Mouse (Mus musculus): Measurements from ENCODE around the gene Yes1. TPM values are rescaled to one million over a fixed set of nuclear protein-coding genes. Genes with fewer than 3 reads are reported as not detected.

Gene Yes1
- total RNA-seq (2014; rRNA removed): 18.0 and 21.6 TPM in 2 replicates
- polyA plus RNA-seq (2015; fragmentation: Nextera tagmentation; extraction: Ambion mirVana): 15.1 and 17.5 TPM in 2 replicates

- peak within 1 kb of the TSS; percentile 90 for H3K4me2 ChIP-seq (ENCODE audit: low read depth, low read length)
- DNase-seq (ENCODE audit: low spot score): peak; percentile 89
- TF ChIP-seq CTCF (IDR thresholded peaks at IDR 0.05; ENCODE audit: low read depth): no peak
Measured at GRCm38 (mm10) chr5:32610801-32611340, at the start of gene Yes1. Gene Yes1, plus strand, starts transcription at chr5:32611171.

GRCm38 (mm10) chr5:32564697-32565096 is 46.3 kb upstream of the Yes1 start:
- ATAC-seq: no peak
- H3K27me3 ChIP-seq (ENCODE audit: insufficient read depth, low read length): no peaks in the 10 kb centered on the region
- no peak for TF ChIP-seq CTCF (IDR thresholded peaks at IDR 0.05; ENCODE audit: low read depth)

More at GRCm38 (mm10) chr5:32610801-32611340, at the start of gene Yes1:
- H3K9ac ChIP-seq (replicated peaks; ENCODE audit: low read length): peak within 1 kb of the TSS; percentile 85
- H3K9me3 ChIP-seq (ENCODE audit: low read length): no peaks in the 10 kb centered on the region
- ATAC-seq: peak; percentile 92
- no peaks in the 10 kb centered on the region for H3K36me3 ChIP-seq (ENCODE audit: insufficient read depth, low read length)
- peak within 1 kb of the TSS; percentile 90 for H3K4me3 ChIP-seq (ENCODE audit: low read length)
- H3K27me3 ChIP-seq (ENCODE audit: insufficient read depth, low read length): no peaks in the 10 kb centered on the region
- no peaks in the 10 kb centered on the region for H3K4me1 ChIP-seq (ENCODE audit: insufficient read depth, low read length)
- WGBS: 5% methylated on average over 56 of the region's 69 CpGs
- H3K27ac ChIP-seq: peak within 1 kb of the TSS; percentile 91

GRCm38 (mm10) chr5:32571802-32572201 is 39.2 kb upstream of the Yes1 start:
- Histone ChIP-seq H3K4me1 (ENCODE audit: insufficient read depth, low read length) (no peaks in the 10 kb centered on the region), H3K27ac (no peak overlapping the region), H3K36me3 (ENCODE audit: insufficient read depth, low read length) (no peaks in the 10 kb centered on the region), H3K4me2 (ENCODE audit: low read depth, low read length) (no peak overlapping the region), H3K9ac (replicated peaks; ENCODE audit: low read length) (no peak overlapping the region), H3K9me3 (ENCODE audit: low read length) (no peaks in the 10 kb centered on the region), H3K4me3 (ENCODE audit: low read length) (no peak overlapping the region), H3K27me3 (ENCODE audit: insufficient read depth, low read length) (no peaks in the 10 kb centered on the region)
- WGBS: 75% methylated on average over 5 of the region's 5 CpGs
- DNase-seq (ENCODE audit: low spot score) (peak; percentile 7), ATAC-seq (no peak)
- no peak for TF ChIP-seq CTCF (IDR thresholded peaks at IDR 0.05; ENCODE audit: low read depth)

More at GRCm38 (mm10) chr5:32564697-32565096, 46.3 kb upstream of the Yes1 start:
- no peak overlapping the region for H3K4me2 ChIP-seq (ENCODE audit: low read depth, low read length)
- no peak overlapping the region for H3K4me3 ChIP-seq (ENCODE audit: low read length)
- H3K27ac ChIP-seq: no peak overlapping the region
- WGBS: 88% methylated on average over 1 of the region's 1 CpGs
- H3K36me3 ChIP-seq (ENCODE audit: insufficient read depth, low read length): no peaks in the 10 kb centered on the region
- no peaks in the 10 kb centered on the region for H3K4me1 ChIP-seq (ENCODE audit: insufficient read depth, low read length)
- H3K9ac ChIP-seq (replicated peaks; ENCODE audit: low read length): no peak overlapping the region
- no peaks in the 10 kb centered on the region for H3K9me3 ChIP-seq (ENCODE audit: low read length)
- DNase-seq (ENCODE audit: low spot score): no peak

DNA sequence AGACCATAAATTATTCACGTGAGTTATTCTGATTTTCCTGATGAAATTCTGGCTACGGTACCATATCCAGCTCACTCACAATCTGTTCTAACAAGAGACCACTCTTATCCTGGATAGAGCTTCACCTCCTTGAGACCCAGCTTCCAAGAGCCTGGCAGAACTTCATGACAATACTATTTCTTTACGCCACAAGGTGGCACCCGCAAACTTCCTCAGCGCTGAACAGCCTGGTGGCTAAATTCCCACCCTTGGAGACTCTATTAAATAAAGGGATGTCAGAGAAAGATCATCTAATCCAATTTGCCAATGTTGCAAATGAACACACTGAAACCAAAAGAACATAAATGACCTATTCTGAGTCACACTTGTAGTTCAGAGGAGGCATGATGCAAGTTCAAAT is 22.8 kb upstream of the Yes1 start:
- TF ChIP-seq CTCF (IDR thresholded peaks at IDR 0.05; ENCODE audit: low read depth): peak; percentile 83
- WGBS: 10% methylated on average over 5 of the region's 5 CpGs
- no peak overlapping the region for H3K27ac ChIP-seq
- no peak overlapping the region for H3K4me3 ChIP-seq (ENCODE audit: low read length)
- no peak overlapping the region for H3K4me2 ChIP-seq (ENCODE audit: low read depth, low read length)
- ATAC-seq (no peak), DNase-seq (ENCODE audit: low spot score) (peak; percentile 85)
- H3K36me3 ChIP-seq (ENCODE audit: insufficient read depth, low read length): no peaks in the 10 kb centered on the region
- no peak overlapping the region for H3K9ac ChIP-seq (replicated peaks; ENCODE audit: low read length)
- H3K27me3 ChIP-seq (ENCODE audit: insufficient read depth, low read length): no peaks in the 10 kb centered on the region
- H3K4me1 ChIP-seq (ENCODE audit: insufficient read depth, low read length): no peaks in the 10 kb centered on the region
- no peaks in the 10 kb centered on the region for H3K9me3 ChIP-seq (ENCODE audit: low read length)

GRCm38 (mm10) chr5:32593793-32594192 is 17.2 kb upstream of the Yes1 start:
- no peak overlapping the region for H3K9ac ChIP-seq (replicated peaks; ENCODE audit: low read length)
- H3K27ac ChIP-seq: no peak overlapping the region
- DNase-seq (ENCODE audit: low spot score): peak; percentile 38
- no peaks in the 10 kb centered on the region for H3K36me3 ChIP-seq (ENCODE audit: insufficient read depth, low read length)
- H3K4me2 ChIP-seq (ENCODE audit: low read depth, low read length): no peak overlapping the region
- no peaks in the 10 kb centered on the region for H3K9me3 ChIP-seq (ENCODE audit: low read length)
- TF ChIP-seq CTCF (IDR thresholded peaks at IDR 0.05; ENCODE audit: low read depth): peak; percentile 62
- 20% methylated on average over 4 of the region's 4 CpGs for WGBS
- no peak overlapping the region for H3K4me3 ChIP-seq (ENCODE audit: low read length)
- H3K27me3 ChIP-seq (ENCODE audit: insufficient read depth, low read length): no peaks in the 10 kb centered on the region
- no peaks in the 10 kb centered on the region for H3K4me1 ChIP-seq (ENCODE audit: insufficient read depth, low read length)
- no peak for ATAC-seq

- Histone ChIP-seq H3K4me2 (ENCODE audit: low read depth, low read length) (no peak overlapping the region), H3K4me3 (ENCODE audit: low read length) (no peak overlapping the region), H3K27me3 (ENCODE audit: insufficient read depth, low read length) (no peaks in the 10 kb centered on the region), H3K27ac (no peak overlapping the region), H3K4me1 (ENCODE audit: insufficient read depth, low read length) (no peaks in the 10 kb centered on the region), H3K9me3 (ENCODE audit: low read length) (no peaks in the 10 kb centered on the region), H3K36me3 (ENCODE audit: insufficient read depth, low read length) (no peaks in the 10 kb centered on the region), H3K9ac (replicated peaks; ENCODE audit: low read length) (no peak overlapping the region)
- TF ChIP-seq CTCF (IDR thresholded peaks at IDR 0.05; ENCODE audit: low read depth): no peak
- no peak for ATAC-seq
- 65% methylated on average over 5 of the region's 5 CpGs for WGBS
- no peak for DNase-seq (ENCODE audit: low spot score)
Measured at GRCm38 (mm10) chr5:32594358-32594757, 16.6 kb upstream of the Yes1 start.

DNA sequence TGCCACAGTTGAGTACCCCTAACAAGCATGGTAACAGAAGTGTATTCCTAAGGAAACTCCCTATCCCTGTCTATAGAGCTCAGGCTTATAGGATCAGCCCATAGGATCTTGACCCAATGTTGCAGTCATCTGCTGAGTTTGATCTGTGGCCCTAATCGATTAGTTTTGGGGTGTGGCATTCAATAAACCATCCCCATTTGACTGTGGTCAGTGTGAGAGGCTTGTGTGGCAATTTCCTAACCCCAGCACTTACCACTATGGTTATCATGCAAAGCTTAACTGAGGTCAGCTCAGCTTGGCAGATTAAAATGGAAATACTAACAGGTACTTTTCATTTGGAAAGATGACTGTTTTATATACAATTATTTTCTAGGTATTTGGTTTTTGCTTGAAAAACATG is 5.1 kb upstream of the Yes1 start:
- Histone ChIP-seq H3K27ac (no peak overlapping the region), H3K27me3 (ENCODE audit: insufficient read depth, low read length) (no peaks in the 10 kb centered on the region), H3K4me1 (ENCODE audit: insufficient read depth, low read length) (no peaks in the 10 kb centered on the region), H3K9ac (replicated peaks; ENCODE audit: low read length) (no peak overlapping the region), H3K36me3 (ENCODE audit: insufficient read depth, low read length) (no peaks in the 10 kb centered on the region), H3K9me3 (ENCODE audit: low read length) (no peaks in the 10 kb centered on the region), H3K4me2 (ENCODE audit: low read depth, low read length) (no peak overlapping the region), H3K4me3 (ENCODE audit: low read length) (no peak overlapping the region)
- TF ChIP-seq CTCF (IDR thresholded peaks at IDR 0.05; ENCODE audit: low read depth): no peak
- 84% methylated on average over 1 of the region's 1 CpGs for WGBS
- DNase-seq (ENCODE audit: low spot score) (no peak), ATAC-seq (no peak)
